In the genomic region with DNA sequence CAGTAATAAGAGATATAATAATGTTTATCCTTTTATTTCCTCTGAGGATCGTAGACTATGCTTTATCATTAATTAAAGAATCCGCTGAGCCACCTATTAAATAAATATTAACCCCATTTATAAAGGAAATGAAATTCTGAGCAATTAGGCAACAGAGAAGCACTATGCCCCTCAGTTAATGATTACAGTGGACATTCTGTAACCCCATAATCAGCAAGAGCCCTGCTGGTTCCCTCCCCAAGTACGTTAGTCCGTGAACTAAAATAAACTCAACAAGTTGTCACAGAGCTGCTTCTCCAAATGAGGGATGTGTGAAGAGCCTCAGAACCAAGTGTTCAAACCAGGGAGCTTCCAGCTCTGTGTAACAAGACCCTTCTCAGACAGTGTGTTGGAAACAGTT, we compare ENCODE assay signal across 25 mouse cellular contexts.
"Had no signal": no experiment of that assay in that cellular context is flagged by ENCODE, and none has a peak within 500 bp of the region (broad histone marks: within the 10 kb centered on the region; RNA-seq: fewer than 3 reads in every experiment).

No protein-coding gene starts in this region.

- DNase-seq: gastrocnemius, adult 2 months; gastrocnemius, postnatal 10 days; gastrocnemius, postnatal 25 days; heart, adult 18-20 months; heart, postnatal 10 days; heart, postnatal 4 days; liver, embryonic 13.5 days; liver, postnatal 0 days; lung, adult 2 months had no signal

- H3K9ac ChIP-seq: heart, embryonic 12.5 days; hindbrain, embryonic 12.5 days; hindbrain, embryonic 14.5 days; intestine, embryonic 15.5 days; limb, embryonic 12.5 days; liver, embryonic 13.5 days; liver, embryonic 15.5 days; liver, postnatal 0 days had no signal

- H3K27ac ChIP-seq: gastrocnemius, adult 2 months; heart, embryonic 10.5 days; hindbrain, embryonic 10.5 days; hindbrain, embryonic 12.5 days; hindbrain, embryonic 14.5 days; intestine, embryonic 15.5 days; layer of hippocampus, adult 2 months; left cerebral cortex, adult 2 months; limb, embryonic 10.5 days; limb, embryonic 12.5 days; liver, embryonic 13.5 days; liver, embryonic 15.5 days had no signal

- H3K4me2 ChIP-seq: heart, embryonic 12.5 days; hindbrain, embryonic 12.5 days; hindbrain, embryonic 14.5 days; intestine, embryonic 15.5 days; limb, embryonic 12.5 days; liver, embryonic 11.5 days; liver, embryonic 13.5 days; liver, embryonic 15.5 days had no signal

- H3K4me1 ChIP-seq: heart, embryonic 10.5 days; intestine, embryonic 15.5 days; liver, embryonic 13.5 days; liver, embryonic 15.5 days had no signal

- H3K9me3 ChIP-seq: heart, embryonic 10.5 days; heart, embryonic 12.5 days; hindbrain, embryonic 10.5 days; hindbrain, embryonic 12.5 days; intestine, embryonic 15.5 days; limb, embryonic 10.5 days; limb, embryonic 12.5 days; liver, embryonic 13.5 days; liver, embryonic 15.5 days had no signal

- ATAC-seq: forebrain, embryonic 16.5 days; hindbrain, embryonic 16.5 days; inflammation-experienced regulatory T-cells, adult 6 months; intestine, embryonic 15.5 days; intestine, postnatal 0 days; liver, postnatal 0 days had no signal

- H3K4me3 ChIP-seq: gastrocnemius, adult 2 months; heart, embryonic 10.5 days; heart, embryonic 12.5 days; hindbrain, embryonic 10.5 days; hindbrain, embryonic 12.5 days; intestine, embryonic 15.5 days; layer of hippocampus, adult 2 months; left cerebral cortex, adult 2 months; limb, embryonic 10.5 days; limb, embryonic 12.5 days; liver, embryonic 13.5 days; liver, embryonic 15.5 days had no signal

- H3K27me3 ChIP-seq: heart, embryonic 12.5 days; hindbrain, embryonic 12.5 days; intestine, embryonic 15.5 days; limb, embryonic 12.5 days; liver, embryonic 13.5 days; liver, embryonic 15.5 days had no signal

- H3K36me3 ChIP-seq: heart, embryonic 10.5 days; heart, embryonic 12.5 days; hindbrain, embryonic 10.5 days; hindbrain, embryonic 12.5 days; intestine, embryonic 15.5 days; limb, embryonic 12.5 days; liver, embryonic 13.5 days; liver, embryonic 15.5 days had no signal
